In the genomic region with DNA sequence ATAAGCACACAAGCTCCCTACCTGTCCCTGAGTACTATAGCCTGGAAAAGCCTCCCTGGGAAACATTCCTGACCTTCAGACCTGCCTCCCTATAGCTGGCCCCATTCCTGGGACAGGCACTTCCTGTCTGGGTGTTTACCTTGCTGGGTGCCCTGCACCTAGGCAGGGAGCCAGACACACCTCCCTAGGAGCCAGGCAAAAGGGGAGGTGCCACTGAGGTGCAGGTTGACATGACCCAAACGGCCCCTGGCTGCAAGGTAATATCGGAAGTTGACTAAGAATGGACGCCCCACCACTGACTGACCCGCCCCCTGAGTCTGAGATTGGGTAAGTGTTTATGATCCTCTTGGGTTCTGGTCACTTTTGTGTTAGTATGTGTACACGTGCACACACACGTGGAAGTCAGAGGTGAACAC, we compare ENCODE assay signal across 8 mouse cellular contexts. TPM values are rescaled to one million over a fixed set of nuclear protein-coding genes. Genes with fewer than 3 reads are reported as not detected.
DNase-seq lines count a peak whose midpoint lies in the region; ATAC-seq lines count a peak whose summit lies in the region.

A gene (minus strand): TSS at position 71 of the 416 bp plus-strand sequence.

- no peaks in the 10 kb centered on the region for H3K4me1 ChIP-seq in heart, embryonic 10.5 days
- peaks cover 6% of the 10 kb centered on the region; the same call in 1 of the 2 replicates for H3K4me1 ChIP-seq in intestine, embryonic 15.5 days (replicated peaks)
- peaks cover 12% of the 10 kb centered on the region; the same call in 1 of the 2 replicates for H3K4me1 ChIP-seq in midbrain, embryonic 16.5 days (ENCODE audit: control insufficient read depth, insufficient read depth, low read length)

- ATAC-seq in intestine, embryonic 15.5 days: peak; percentile 95
- ATAC-seq in midbrain, embryonic 16.5 days: peak; percentile 7; the same call in 1 of the 2 replicates
- ATAC-seq in frontal cortex, adult (ENCODE audit: low TSS enrichment): no peak
- no peak for ATAC-seq in CD4-positive, CD25-positive, alpha-beta regulatory T cell, adult 4 months

- no peak within 1 kb of the TSS for H3K4me3 ChIP-seq in heart, embryonic 10.5 days
- H3K4me3 ChIP-seq in intestine, embryonic 15.5 days (replicated peaks): peak within 1 kb of the TSS; percentile 33
- no peak within 1 kb of the TSS for H3K4me3 ChIP-seq in midbrain, embryonic 16.5 days (ENCODE audit: low read depth, low read length)

- H3K9me3 ChIP-seq in heart, embryonic 10.5 days: no peaks in the 10 kb centered on the region
- no peaks in the 10 kb centered on the region for H3K9me3 ChIP-seq in intestine, embryonic 15.5 days
- H3K9me3 ChIP-seq in midbrain, embryonic 16.5 days (replicated peaks; ENCODE audit: control insufficient read depth, low read length, poor library complexity, severe bottlenecking): no peaks in the 10 kb centered on the region

- H3K4me2 ChIP-seq in intestine, embryonic 15.5 days (replicated peaks): peak within 1 kb of the TSS; percentile 50
- no peak within 1 kb of the TSS for H3K4me2 ChIP-seq in midbrain, embryonic 16.5 days (ENCODE audit: low read length)

- WGBS in heart, embryonic 10.5 days: 76% methylated on average over 6 of the region's 6 CpGs
- 46% methylated on average over 6 of the region's 6 CpGs for WGBS in intestine, embryonic 15.5 days
- WGBS in midbrain, embryonic 16.5 days: 81% methylated on average over 6 of the region's 6 CpGs

- no peak within 1 kb of the TSS for H3K27ac ChIP-seq in heart, embryonic 10.5 days
- H3K27ac ChIP-seq in intestine, embryonic 15.5 days: peak within 1 kb of the TSS; percentile 92
- no peak within 1 kb of the TSS for H3K27ac ChIP-seq in midbrain, embryonic 16.5 days (ENCODE audit: low read length)

- peak within 1 kb of the TSS; percentile 37; the same call in 1 of the 2 replicates for H3K9ac ChIP-seq in intestine, embryonic 15.5 days
- H3K9ac ChIP-seq in midbrain, embryonic 16.5 days (ENCODE audit: low read depth, low read length): no peak within 1 kb of the TSS

- no peaks in the 10 kb centered on the region for H3K27me3 ChIP-seq in heart, embryonic 10.5 days (ENCODE audit: insufficient read depth, poor library complexity, severe bottlenecking)
- H3K27me3 ChIP-seq in intestine, embryonic 15.5 days (replicated peaks): no peaks in the 10 kb centered on the region
- no peaks in the 10 kb centered on the region for H3K27me3 ChIP-seq in midbrain, embryonic 16.5 days (ENCODE audit: control insufficient read depth, insufficient read depth, low read depth, low read length)

- H3K36me3 ChIP-seq in heart, embryonic 10.5 days: no peaks in the 10 kb centered on the region
- no peaks in the 10 kb centered on the region for H3K36me3 ChIP-seq in intestine, embryonic 15.5 days
- no peaks in the 10 kb centered on the region for H3K36me3 ChIP-seq in midbrain, embryonic 16.5 days (ENCODE audit: control insufficient read depth, insufficient read depth, low read length)

- peak; percentile 88 for DNase-seq in heart, adult 11 months
- no peak for DNase-seq in heart, embryonic 10.5 days (ENCODE audit: low spot score)
- no peak for DNase-seq in left cerebral cortex, postnatal 25 days (ENCODE audit: low spot score in 2 of 2)
- DNase-seq in thymus, postnatal 0 days (ENCODE audit: low spot score): no peak

- intact Hi-C loops in left cerebral cortex, postnatal 25 days (cut with DNase I): no loop called here

RNA-seq across cellular contexts. Expression of the gene that starts here (rescaled TPM):
- polyA plus RNA-seq in heart, embryonic 10.5 days (2016; fragmentation: Nextera tagmentation; extraction: Ambion mirVana): 0.20 and 0.88 TPM in 2 replicates
- 17.9 and 19.6 TPM in 2 replicates for polyA plus RNA-seq in intestine, embryonic 15.5 days (2015; fragmentation: Nextera tagmentation; extraction: Ambion mirVana)
- 100 to 1,000 TPM; 333 to 376 TPM for total RNA-seq in left cerebral cortex, postnatal 25 days (2021)
- 23.1 and 31.8 TPM in 2 replicates for polyA plus RNA-seq in midbrain, embryonic 16.5 days (2015; fragmentation: Nextera tagmentation; extraction: Ambion mirVana)
- polyA plus RNA-seq in thymus, postnatal 0 days (2015; fragmentation: Nextera tagmentation; extraction: Ambion mirVana): 0.10 and 0.18 TPM in 2 replicates
- not detected for polyA plus RNA-seq in CD4-positive, CD25-positive, alpha-beta regulatory T cell, adult 4 months (2017; shearing (Covaris generic))

Comparison
In these comparisons a context has a peak if more than half of its experiments do, and no peak if none do; other contexts are left out.
1. RNA of the gene that starts here (polyA plus RNA-seq): 23.1 to 31.8 TPM in midbrain, embryonic 16.5 days and 17.9 to 19.6 TPM in intestine, embryonic 15.5 days; 0.20 to 0.88 TPM in heart, embryonic 10.5 days, 0.10 to 0.18 TPM in thymus, postnatal 0 days and not detected in CD4-positive, CD25-positive, alpha-beta regulatory T cell, adult 4 months; every median in the first group is over 10 times any median in the second.
2. ATAC-seq: peak in intestine, embryonic 15.5 days (single experiment) and midbrain, embryonic 16.5 days (single experiment); none in frontal cortex, adult (single experiment) and CD4-positive, CD25-positive, alpha-beta regulatory T cell, adult 4 months (single experiment).